Mouse (Mus musculus): ENCODE results near the gene Msl2. TPM values are rescaled to one million over a fixed set of nuclear protein-coding genes. Genes with fewer than 3 reads are reported as not detected.

Msl2 gene
- polyA plus RNA-seq, 1 experiment from 2014 or later: 2.6 TPM

DNA sequence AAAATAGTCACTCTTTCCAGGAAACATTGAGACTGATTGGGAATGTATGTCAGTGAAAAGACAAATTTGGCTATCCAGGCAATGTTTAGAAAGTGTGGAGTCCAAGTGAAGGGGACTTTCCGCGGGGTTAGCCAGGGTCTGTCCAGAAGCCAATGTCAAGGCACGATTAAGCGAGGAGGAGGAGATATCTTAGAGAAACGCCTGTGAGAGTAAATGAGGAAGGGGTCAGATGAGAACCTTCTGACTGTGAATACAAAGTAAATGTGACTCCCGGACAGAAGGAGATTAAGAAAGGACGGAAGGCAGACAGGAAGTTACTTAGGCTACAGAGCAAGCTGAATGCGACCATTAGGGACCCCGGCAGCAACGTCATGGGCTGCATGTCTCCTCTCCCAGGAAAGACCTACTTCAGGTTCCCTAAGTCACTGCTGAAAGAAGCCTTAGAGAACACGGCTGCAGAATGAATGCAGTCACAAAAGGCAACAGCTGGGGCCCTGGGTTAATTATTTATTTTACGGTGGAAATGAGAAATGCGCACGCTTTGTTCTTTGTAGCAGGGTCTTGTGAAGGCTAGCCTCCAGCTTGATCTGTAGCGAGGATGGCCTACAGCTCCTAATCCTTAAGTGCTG, 28.1 kb upstream of the Msl2 start:
- peak; percentile 67 for ATAC-seq
- H3K4me1 ChIP-seq (ENCODE audit: control insufficient read depth, insufficient read depth, low read length): peaks cover 8% of the 10 kb centered on the region
- 0 out of 2 replicates have a peak overlapping the region, but pooled peaks have one; percentile 30 for H3K9ac ChIP-seq (ENCODE audit: low read depth, low read length)
- peak overlapping the region; percentile 8 for H3K27ac ChIP-seq (ENCODE audit: low read length)
- no peaks in the 10 kb centered on the region for H3K9me3 ChIP-seq (ENCODE audit: control insufficient read depth, low read length)
- H3K27me3 ChIP-seq (replicated peaks; ENCODE audit: control insufficient read depth, insufficient read depth, low read length): no peaks in the 10 kb centered on the region
- no peaks in the 10 kb centered on the region for H3K36me3 ChIP-seq (ENCODE audit: control insufficient read depth, insufficient read depth, low read length)
- 32% methylated on average over 15 of the region's 15 CpGs for WGBS
- H3K4me3 ChIP-seq (ENCODE audit: low read length): 0 out of 2 replicates have a peak overlapping the region, but pooled peaks have one; percentile 3
- peak overlapping the region; percentile 46 for H3K4me2 ChIP-seq (ENCODE audit: low read depth, low read length)

DNA sequence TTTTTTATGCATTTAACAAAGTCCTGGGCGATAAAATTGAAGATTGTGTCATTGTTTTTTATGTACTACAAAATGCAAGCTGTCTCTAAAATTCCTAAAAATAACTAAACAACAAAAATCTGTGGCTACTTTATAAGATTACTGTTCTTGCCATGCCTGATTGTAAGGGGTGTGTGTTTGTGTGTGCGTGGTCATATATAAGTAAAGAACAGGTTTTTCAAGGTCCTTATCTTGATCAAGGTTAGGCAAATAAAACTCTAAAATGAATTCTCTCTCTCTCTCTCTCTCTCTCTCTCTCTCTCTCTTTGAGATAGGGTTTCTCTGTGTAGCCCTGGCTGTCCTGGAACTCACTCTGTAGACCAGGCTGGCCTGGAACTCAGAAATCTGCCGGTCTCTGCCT, 21.9 kb upstream of the Msl2 start:
- Histone ChIP-seq H3K4me3 (ENCODE audit: low read length) (no peak overlapping the region), H3K9ac (ENCODE audit: low read depth, low read length) (no peak overlapping the region), H3K4me2 (ENCODE audit: low read depth, low read length) (no peak overlapping the region), H3K27ac (ENCODE audit: low read length) (no peak overlapping the region), H3K4me1 (ENCODE audit: control insufficient read depth, insufficient read depth, low read length) (no peaks in the 10 kb centered on the region), H3K36me3 (ENCODE audit: control insufficient read depth, insufficient read depth, low read length) (no peaks in the 10 kb centered on the region), H3K27me3 (replicated peaks; ENCODE audit: control insufficient read depth, insufficient read depth, low read length) (no peaks in the 10 kb centered on the region), H3K9me3 (ENCODE audit: control insufficient read depth, low read length) (no peaks in the 10 kb centered on the region)
- WGBS: 78% methylated on average over 3 of the region's 3 CpGs
- peak; percentile 9; the same call in 1 of the 2 replicates for ATAC-seq

DNA sequence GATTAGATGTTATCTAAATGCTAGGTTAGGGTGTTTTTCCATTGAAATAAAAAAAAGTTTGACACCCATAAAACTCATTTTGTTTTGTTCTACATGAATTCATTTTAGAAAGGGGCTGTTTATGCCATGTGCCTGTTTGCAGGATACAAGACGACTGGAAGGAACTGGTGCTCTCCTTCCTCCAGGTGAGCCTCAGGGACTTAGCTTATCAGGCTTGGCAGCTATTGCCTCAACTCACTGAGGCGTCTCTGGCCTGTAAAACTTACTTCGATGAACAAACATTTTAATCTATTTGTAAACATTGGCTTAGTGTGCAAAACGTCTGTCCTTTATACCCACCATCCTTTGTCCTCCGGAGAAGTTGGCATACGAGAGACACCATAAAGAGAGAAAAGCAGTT, 21.2 kb upstream of the Msl2 start:
- ATAC-seq: peak; percentile 52
- Histone ChIP-seq H3K36me3 (ENCODE audit: control insufficient read depth, insufficient read depth, low read length) (no peaks in the 10 kb centered on the region), H3K4me3 (ENCODE audit: low read length) (no peak overlapping the region), H3K9ac (ENCODE audit: low read depth, low read length) (no peak overlapping the region), H3K27ac (ENCODE audit: low read length) (peak overlapping the region; percentile 20; the same call in 1 of the 2 replicates), H3K4me1 (ENCODE audit: control insufficient read depth, insufficient read depth, low read length) (no peaks in the 10 kb centered on the region), H3K27me3 (replicated peaks; ENCODE audit: control insufficient read depth, insufficient read depth, low read length) (no peaks in the 10 kb centered on the region), H3K9me3 (ENCODE audit: control insufficient read depth, low read length) (no peaks in the 10 kb centered on the region), H3K4me2 (ENCODE audit: low read depth, low read length) (no peak overlapping the region)
- WGBS: 46% methylated on average over 6 of the region's 6 CpGs

DNA sequence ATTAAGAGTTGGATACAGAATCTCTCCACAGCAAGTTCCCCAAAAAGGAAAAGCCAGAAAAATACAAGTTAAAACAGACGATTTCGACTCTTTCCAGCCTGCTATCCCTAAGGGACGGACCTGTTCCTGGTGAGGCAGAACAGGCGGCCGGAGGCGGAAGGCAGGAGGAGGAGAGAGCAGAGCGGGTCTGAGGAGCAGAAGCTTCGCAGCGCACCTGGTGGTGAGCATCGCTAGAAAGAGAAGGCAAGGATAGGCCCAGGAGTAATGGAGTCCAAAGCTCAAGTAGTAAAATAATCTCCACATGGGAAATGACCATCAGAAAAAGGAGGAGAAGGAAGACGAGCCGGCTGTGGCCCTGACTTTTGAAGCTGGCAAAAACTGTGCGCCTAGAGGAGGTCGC, 20.6 kb upstream of the Msl2 start:
- Histone ChIP-seq H3K9me3 (ENCODE audit: control insufficient read depth, low read length) (no peaks in the 10 kb centered on the region), H3K4me1 (ENCODE audit: control insufficient read depth, insufficient read depth, low read length) (no peaks in the 10 kb centered on the region), H3K27me3 (replicated peaks; ENCODE audit: control insufficient read depth, insufficient read depth, low read length) (no peaks in the 10 kb centered on the region), H3K36me3 (ENCODE audit: control insufficient read depth, insufficient read depth, low read length) (no peaks in the 10 kb centered on the region), H3K4me3 (ENCODE audit: low read length) (no peak overlapping the region), H3K9ac (ENCODE audit: low read depth, low read length) (peak overlapping the region; percentile 38; the same call in 1 of the 2 replicates), H3K27ac (ENCODE audit: low read length) (peak overlapping the region; percentile 82), H3K4me2 (ENCODE audit: low read depth, low read length) (no peak overlapping the region)
- ATAC-seq: peak; percentile 86
- WGBS: 53% methylated on average over 14 of the region's 14 CpGs

DNA sequence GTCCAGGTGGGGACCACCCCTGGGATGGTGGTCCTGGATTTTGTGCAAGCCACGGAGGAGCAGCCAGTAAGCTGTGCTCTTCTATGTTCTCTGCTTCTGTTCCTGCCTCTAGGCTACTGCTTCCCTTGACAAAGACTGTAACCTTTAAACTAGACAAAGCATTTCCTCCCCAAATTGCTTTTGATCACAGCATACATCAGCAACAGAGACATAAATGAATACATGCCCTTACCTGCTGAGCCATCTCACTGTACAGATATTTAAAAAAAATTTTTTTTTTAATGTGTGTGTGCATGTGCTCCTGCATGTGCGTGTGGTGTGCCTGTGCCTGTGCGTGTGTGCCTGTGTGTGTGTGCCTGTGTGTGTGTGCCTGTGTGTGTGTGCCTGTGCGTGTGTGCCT, 16.7 kb upstream of the Msl2 start:
- H3K27me3 ChIP-seq (replicated peaks; ENCODE audit: control insufficient read depth, insufficient read depth, low read length): no peaks in the 10 kb centered on the region
- peak overlapping the region; percentile 57 for H3K27ac ChIP-seq (ENCODE audit: low read length)
- H3K4me3 ChIP-seq (ENCODE audit: low read length): no peak overlapping the region
- H3K36me3 ChIP-seq (ENCODE audit: control insufficient read depth, insufficient read depth, low read length): no peaks in the 10 kb centered on the region
- 94% methylated on average over 4 of the region's 4 CpGs for WGBS
- no peak overlapping the region for H3K4me2 ChIP-seq (ENCODE audit: low read depth, low read length)
- H3K4me1 ChIP-seq (ENCODE audit: control insufficient read depth, insufficient read depth, low read length): no peaks in the 10 kb centered on the region
- no peak overlapping the region for H3K9ac ChIP-seq (ENCODE audit: low read depth, low read length)
- H3K9me3 ChIP-seq (ENCODE audit: control insufficient read depth, low read length): no peaks in the 10 kb centered on the region
- no peak for ATAC-seq

DNA sequence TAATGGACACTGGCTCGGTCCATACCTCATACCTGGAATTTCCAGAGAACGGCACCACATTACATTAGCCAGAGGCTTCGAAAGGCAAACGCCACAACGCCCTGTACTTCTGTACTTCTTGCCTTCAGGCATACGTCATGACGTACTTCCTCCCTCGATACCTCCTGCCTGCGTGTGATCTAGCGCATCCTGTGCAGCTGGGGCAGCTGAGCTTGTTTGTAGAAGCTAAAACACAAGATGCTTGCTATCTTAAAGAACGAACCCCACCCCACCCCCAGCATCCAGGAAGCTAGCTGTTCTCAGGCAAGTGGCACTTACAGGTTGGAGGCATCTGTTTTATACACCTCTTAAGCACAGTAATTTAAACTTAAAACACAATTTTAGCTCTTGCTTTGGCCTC, 12.9 kb upstream of the Msl2 start:
- Histone ChIP-seq H3K27me3 (replicated peaks; ENCODE audit: control insufficient read depth, insufficient read depth, low read length) (no peaks in the 10 kb centered on the region), H3K36me3 (ENCODE audit: control insufficient read depth, insufficient read depth, low read length) (no peaks in the 10 kb centered on the region), H3K4me3 (ENCODE audit: low read length) (no peak overlapping the region), H3K9me3 (ENCODE audit: control insufficient read depth, low read length) (no peaks in the 10 kb centered on the region), H3K9ac (ENCODE audit: low read depth, low read length) (no peak overlapping the region), H3K27ac (ENCODE audit: low read length) (no peak overlapping the region), H3K4me2 (ENCODE audit: low read depth, low read length) (no peak overlapping the region), H3K4me1 (ENCODE audit: control insufficient read depth, insufficient read depth, low read length) (no peaks in the 10 kb centered on the region)
- ATAC-seq: no peak
- WGBS: 59% methylated on average over 11 of the region's 11 CpGs

DNA sequence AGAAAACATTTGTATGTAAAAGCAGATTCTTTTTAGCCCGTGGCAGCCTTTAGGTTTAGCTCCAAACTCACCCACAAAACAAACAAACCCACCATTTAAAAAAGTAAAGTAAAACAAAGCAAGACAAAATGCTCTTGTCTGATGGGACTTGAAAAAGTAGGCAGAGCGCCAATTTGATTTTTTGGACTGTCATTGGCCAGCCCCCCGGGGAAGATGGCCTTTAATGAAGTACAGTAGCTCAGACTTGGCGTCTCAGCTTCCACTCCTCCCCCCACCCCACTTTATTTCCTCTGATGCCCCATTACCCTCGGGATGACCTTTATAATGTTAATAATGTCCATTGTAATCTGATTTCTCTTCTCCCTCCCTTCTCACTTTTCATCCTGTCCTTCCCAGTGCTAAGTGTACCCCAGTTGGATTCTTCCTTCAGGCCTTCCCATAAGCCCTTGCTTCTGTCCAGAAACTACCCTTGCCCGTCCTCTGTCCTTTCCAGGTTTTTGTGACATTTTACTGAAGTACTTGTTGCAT, 11.6 kb upstream of the Msl2 start:
- no peaks in the 10 kb centered on the region for H3K27me3 ChIP-seq (replicated peaks; ENCODE audit: control insufficient read depth, insufficient read depth, low read length)
- H3K9me3 ChIP-seq (ENCODE audit: control insufficient read depth, low read length): no peaks in the 10 kb centered on the region
- no peaks in the 10 kb centered on the region for H3K4me1 ChIP-seq (ENCODE audit: control insufficient read depth, insufficient read depth, low read length)
- 63% methylated on average over 6 of the region's 6 CpGs for WGBS
- no peak for ATAC-seq
- no peak overlapping the region for H3K9ac ChIP-seq (ENCODE audit: low read depth, low read length)
- H3K4me2 ChIP-seq (ENCODE audit: low read depth, low read length): no peak overlapping the region
- H3K4me3 ChIP-seq (ENCODE audit: low read length): no peak overlapping the region
- no peaks in the 10 kb centered on the region for H3K36me3 ChIP-seq (ENCODE audit: control insufficient read depth, insufficient read depth, low read length)
- H3K27ac ChIP-seq (ENCODE audit: low read length): no peak overlapping the region

DNA sequence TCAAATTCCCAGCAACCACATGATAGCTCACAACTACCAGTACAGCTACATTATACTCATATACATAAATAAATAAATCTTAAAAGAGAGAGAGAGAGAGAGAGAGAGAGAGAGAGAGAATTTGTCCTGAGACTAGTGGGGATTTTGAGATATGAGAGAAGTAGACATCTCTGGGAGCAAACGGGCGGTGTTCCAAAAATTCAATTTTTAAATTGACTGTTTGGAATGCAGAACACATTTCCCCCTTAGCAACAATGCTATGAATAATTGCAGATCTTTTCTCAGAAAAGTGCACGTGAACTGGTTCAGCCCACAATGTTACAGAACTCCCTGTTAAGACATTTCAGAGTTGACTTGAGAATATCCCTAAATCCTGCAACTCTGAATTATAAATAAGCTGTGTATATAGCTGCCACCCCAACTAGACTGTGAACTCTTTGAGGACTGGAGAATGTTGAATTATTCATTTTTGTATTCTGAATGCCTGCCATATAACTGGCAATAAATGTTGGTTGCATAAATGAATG, 8.8 kb upstream of the Msl2 start:
- no peak overlapping the region for H3K27ac ChIP-seq (ENCODE audit: low read length)
- no peak overlapping the region for H3K4me3 ChIP-seq (ENCODE audit: low read length)
- H3K4me1 ChIP-seq (ENCODE audit: control insufficient read depth, insufficient read depth, low read length): no peaks in the 10 kb centered on the region
- no peak overlapping the region for H3K9ac ChIP-seq (ENCODE audit: low read depth, low read length)
- H3K9me3 ChIP-seq (ENCODE audit: control insufficient read depth, low read length): no peaks in the 10 kb centered on the region
- 75% methylated on average over 3 of the region's 3 CpGs for WGBS
- no peaks in the 10 kb centered on the region for H3K27me3 ChIP-seq (replicated peaks; ENCODE audit: control insufficient read depth, insufficient read depth, low read length)
- ATAC-seq: no peak
- H3K36me3 ChIP-seq (ENCODE audit: control insufficient read depth, insufficient read depth, low read length): no peaks in the 10 kb centered on the region
- H3K4me2 ChIP-seq (ENCODE audit: low read depth, low read length): no peak overlapping the region

DNA sequence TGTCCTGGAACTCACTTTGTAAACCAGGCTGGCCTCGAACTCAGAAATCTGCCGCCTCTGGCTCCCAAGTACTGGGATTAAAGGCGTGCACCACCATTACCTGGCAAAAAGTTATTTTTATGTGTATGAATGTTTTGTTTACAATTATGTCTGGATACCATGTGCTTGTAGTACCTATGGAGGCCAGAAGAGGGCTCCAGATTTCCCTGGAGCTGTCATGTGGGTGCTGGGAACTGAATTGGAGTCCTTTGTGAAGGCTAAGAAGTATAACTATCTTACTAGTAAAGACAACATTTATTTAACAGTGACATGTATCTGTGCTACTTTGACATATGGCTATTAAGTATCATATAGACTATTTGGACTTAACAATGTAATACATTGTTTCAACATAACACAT, 4.1 kb upstream of the Msl2 start:
- WGBS: 95% methylated on average over 3 of the region's 3 CpGs
- H3K9ac ChIP-seq (ENCODE audit: low read depth, low read length): no peak overlapping the region

More for the DNA sequence above, 4.1 kb upstream of the Msl2 start:
- Histone ChIP-seq H3K27ac (ENCODE audit: low read length) (no peak overlapping the region), H3K27me3 (replicated peaks; ENCODE audit: control insufficient read depth, insufficient read depth, low read length) (no peaks in the 10 kb centered on the region), H3K9me3 (ENCODE audit: control insufficient read depth, low read length) (no peaks in the 10 kb centered on the region), H3K4me2 (ENCODE audit: low read depth, low read length) (no peak overlapping the region), H3K36me3 (ENCODE audit: control insufficient read depth, insufficient read depth, low read length) (no peaks in the 10 kb centered on the region), H3K4me1 (ENCODE audit: control insufficient read depth, insufficient read depth, low read length) (no peaks in the 10 kb centered on the region), H3K4me3 (ENCODE audit: low read length) (no peak overlapping the region)
- no peak for ATAC-seq
